Mouse (Mus musculus) MEL (cell line): ENCODE data around the gene Cemip2. TPM values are rescaled to one million over a fixed set of nuclear protein-coding genes. Genes with fewer than 3 reads are reported as not detected.

Source experiments
- DNase-seq: peaks from one replicate; pipeline ENCODE4 v3.0.0; 2011; ENCODE audit warnings: low read depth, low spot score
- H3K27ac ChIP-seq: 2 replicates; pipeline ENCODE4 v1.5.1; 2012; ENCODE audit warnings: low read depth, mild to moderate bottlenecking, control low read depth, low read length, moderate library complexity; ENCODE audit not compliant: control insufficient read depth
- H3K27me3 ChIP-seq, 2 experiments: fragments of 150-350 bp in 1 of 2; sonication (generic) in 1 of 2; 2 replicates each; pipeline ENCODE4 v1.6.1; 2012; ENCODE audit warnings: low read length in 2 of 2, mild to moderate bottlenecking in 2 of 2, improper control_type of control experiment in 1 of 2, moderate library complexity in 1 of 2; ENCODE audit not compliant: insufficient read depth in 2 of 2, control insufficient read depth in 1 of 2
- H3K36me3 ChIP-seq, 2 experiments: 2 replicates each; pipeline ENCODE4 v1.6.1; 2012 to 2014; ENCODE audit warnings: low read length in 2 of 2, improper control_type of control experiment in 1 of 2, inconsistent platforms in 1 of 2, mild to moderate bottlenecking in 1 of 2; ENCODE audit not compliant: insufficient read depth in 2 of 2, control insufficient read depth in 1 of 2
- H3K4me1 ChIP-seq, 2 experiments: fragments of 150-350 bp in 1 of 2; sonication (generic) in 1 of 2; 2 replicates each; pipeline ENCODE4 v1.6.1; 2012; ENCODE audit warnings: low read length in 2 of 2, improper control_type of control experiment in 1 of 2, mild to moderate bottlenecking in 1 of 2; ENCODE audit not compliant: insufficient read depth in 2 of 2, control insufficient read depth in 1 of 2
- H3K4me3 ChIP-seq, 2 experiments: fragments of 150-350 bp in 1 of 2; sonication (generic) in 1 of 2; 2 replicates each; pipeline ENCODE4 v1.5.1; 2012; ENCODE audit warnings: low read depth in 2 of 2, low read length in 2 of 2, mild to moderate bottlenecking in 2 of 2, moderate library complexity in 2 of 2, control low read depth in 1 of 2, improper control_type of control experiment in 1 of 2; ENCODE audit not compliant: control insufficient read depth in 1 of 2, insufficient read depth in 1 of 2
- H3K79me2 ChIP-seq: 2 replicates; pipeline ENCODE4 v1.6.1; 2012; ENCODE audit warnings: mild to moderate bottlenecking, low read length, moderate library complexity; ENCODE audit not compliant: control insufficient read depth, poor library complexity, insufficient read depth
- H3K9ac ChIP-seq: 2 replicates; pipeline ENCODE4 v1.6.1; 2012; ENCODE audit warnings: low read depth, mild to moderate bottlenecking, control low read depth, low read length, moderate library complexity; ENCODE audit not compliant: control insufficient read depth, poor library complexity, severe bottlenecking
- H3K9me3 ChIP-seq: fragments of 150-350 bp; sonication (generic); replicated peaks from 2 replicates; pipeline ENCODE4 v1.6.1; 2012; ENCODE audit warnings: mild to moderate bottlenecking, low read length, improper control_type of control experiment, moderate library complexity; ENCODE audit not compliant: insufficient read depth
- BHLHE40 ChIP-seq: IDR thresholded peaks from 2 replicates; pipeline ENCODE4 v1.6.1; 2012; ENCODE audit warnings: low read depth, mild to moderate bottlenecking, inconsistent platforms, low read length, improper control_type of control experiment, borderline replicate concordance
- CHD2 ChIP-seq: IDR thresholded peaks from 2 replicates; pipeline ENCODE4 v1.6.1; 2011; ENCODE audit warnings: low read length, improper control_type of control experiment
- CTCF ChIP-seq, 3 experiments: IDR thresholded peaks in 2 of 3; conservative IDR thresholded peaks in 1 of 3; 2 replicates each; pipeline ENCODE4 v1.5.1; 2011 to 2012; ENCODE audit warnings: low read length in 3 of 3, low read depth in 2 of 3, mild to moderate bottlenecking in 2 of 3, improper control_type of control experiment in 1 of 3, inconsistent platforms in 1 of 3, mixed read lengths in 1 of 3, moderate library complexity in 1 of 3; ENCODE audit not compliant: control insufficient read depth in 1 of 3, insufficient read depth in 1 of 3, poor library complexity in 1 of 3, severe bottlenecking in 1 of 3
- EP300 ChIP-seq, 2 experiments: IDR thresholded peaks; 2 replicates each; pipeline ENCODE4 v1.6.1; 2011; ENCODE audit warnings: improper control_type of control experiment in 2 of 2, low read length in 2 of 2, low read depth in 1 of 2, mild to moderate bottlenecking in 1 of 2
- HCFC1 ChIP-seq: IDR thresholded peaks from 2 replicates; pipeline ENCODE4 v1.6.1; 2012; ENCODE audit warnings: low read depth, mild to moderate bottlenecking, inconsistent platforms, low read length, improper control_type of control experiment, moderate library complexity
- KAT2A ChIP-seq: conservative IDR thresholded peaks from 2 replicates; pipeline ENCODE4 v1.6.1; 2012; ENCODE audit warnings: low read depth, low read length, improper control_type of control experiment, inconsistent platforms
- MAX ChIP-seq: IDR thresholded peaks from 2 replicates; pipeline ENCODE4 v1.6.1; 2011; ENCODE audit warnings: low read length, improper control_type of control experiment
- MEF2A ChIP-seq: IDR thresholded peaks from 2 replicates; pipeline ENCODE4 v1.6.1; 2014; ENCODE audit warnings: low read depth, mild to moderate bottlenecking, inconsistent platforms, low read length, improper control_type of control experiment; ENCODE audit not compliant: poor library complexity, insufficient replicate concordance, severe bottlenecking; ENCODE audit errors: extremely low read depth
- MYB ChIP-seq: IDR thresholded peaks from 2 replicates; pipeline ENCODE4 v1.6.1; 2011; ENCODE audit warnings: mild to moderate bottlenecking, low read depth, low read length, improper control_type of control experiment
- POLR2A ChIP-seq, 2 experiments: IDR thresholded peaks; 2 replicates each; pipeline ENCODE4 v1.6.1; 2011 to 2012; ENCODE audit warnings: low read length in 2 of 2, mild to moderate bottlenecking in 2 of 2, control low read depth in 1 of 2, improper control_type of control experiment in 1 of 2, low read depth in 1 of 2, moderate library complexity in 1 of 2; ENCODE audit not compliant: control insufficient read depth in 1 of 2, insufficient read depth in 1 of 2, poor library complexity in 1 of 2
- POLR2AphosphoS2 ChIP-seq: IDR thresholded peaks from 2 replicates; pipeline ENCODE4 v1.6.1; 2011; ENCODE audit warnings: low read length, improper control_type of control experiment
- RAD21 ChIP-seq: IDR thresholded peaks from 2 replicates; pipeline ENCODE4 v1.6.1; 2011; ENCODE audit warnings: mild to moderate bottlenecking, low read depth, low read length, improper control_type of control experiment
- RCOR1 ChIP-seq: IDR thresholded peaks from 2 replicates; pipeline ENCODE4 v1.6.1; 2012; ENCODE audit warnings: low read depth, mild to moderate bottlenecking, inconsistent platforms, low read length, improper control_type of control experiment
- SIN3A ChIP-seq: IDR thresholded peaks from 2 replicates; pipeline ENCODE4 v1.6.1; 2012; ENCODE audit warnings: low read length, improper control_type of control experiment, inconsistent platforms
- SMC3 ChIP-seq: IDR thresholded peaks from 2 replicates; pipeline ENCODE4 v1.6.1; 2011; ENCODE audit warnings: low read depth, low read length, improper control_type of control experiment
- USF1 ChIP-seq: IDR thresholded peaks from 2 replicates; pipeline ENCODE4 v1.6.1; 2014; ENCODE audit warnings: low read depth, mild to moderate bottlenecking, inconsistent platforms, low read length, improper control_type of control experiment, moderate library complexity
- ZKSCAN1 ChIP-seq: IDR thresholded peaks from 2 replicates; pipeline ENCODE4 v1.6.1; 2012; ENCODE audit warnings: low read depth, mild to moderate bottlenecking, inconsistent platforms, low read length, improper control_type of control experiment, moderate library complexity
- polyA plus RNA-seq, 2 experiments: library from polyadenylated mRNA; stranded (reverse) in 1 of 2; unstranded in 1 of 2; fragments of >175 nt in 1 of 2; fragments of >200 nt in 1 of 2; gene quantifications; 2 replicates each; pipeline versions ENCODE4 v1.2.1 to v1.2.4; 2012; ENCODE audit warnings: low replicate concordance in 2 of 2, low read depth in 1 of 2; ENCODE audit not compliant: insufficient read length in 2 of 2, insufficient read depth in 1 of 2, missing spikeins in 1 of 2
- total RNA-seq: library from RNA; depleted of rRNA; stranded (reverse); fragments of 300-350 nt; gene quantifications from 2 replicates; pipeline ENCODE4 v1.2.3, GENCODE M21; 2012

Gene Cemip2
- total and polyA plus RNA-seq, 3 experiments, result 5.0 to 5.9 TPM; not detected in 1

DNA sequence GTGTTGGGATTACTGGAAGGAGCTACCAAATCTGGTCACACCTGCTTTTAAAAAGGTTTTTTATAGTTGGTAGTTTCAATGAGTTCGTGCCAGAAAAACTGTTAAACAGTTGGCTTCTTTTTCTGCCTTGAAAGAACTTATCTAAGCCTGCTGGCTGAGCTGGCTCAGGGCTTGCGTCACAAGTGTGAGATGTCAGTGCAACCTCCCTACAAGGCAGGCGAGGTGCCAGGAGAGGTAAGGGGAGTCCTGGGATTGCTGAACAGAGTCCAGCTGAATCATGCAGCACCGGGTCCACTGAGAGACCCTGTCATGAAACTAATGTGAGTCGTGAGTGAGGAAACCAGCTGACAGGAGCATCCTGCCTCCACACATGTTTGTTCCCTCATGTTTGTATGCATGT, 41.4 kb downstream of the Cemip2 start:
- Histone ChIP-seq H3K9me3 (no peaks in the 10 kb centered on the region), H3K36me3 (no peaks in the 10 kb centered on the region)

DNA sequence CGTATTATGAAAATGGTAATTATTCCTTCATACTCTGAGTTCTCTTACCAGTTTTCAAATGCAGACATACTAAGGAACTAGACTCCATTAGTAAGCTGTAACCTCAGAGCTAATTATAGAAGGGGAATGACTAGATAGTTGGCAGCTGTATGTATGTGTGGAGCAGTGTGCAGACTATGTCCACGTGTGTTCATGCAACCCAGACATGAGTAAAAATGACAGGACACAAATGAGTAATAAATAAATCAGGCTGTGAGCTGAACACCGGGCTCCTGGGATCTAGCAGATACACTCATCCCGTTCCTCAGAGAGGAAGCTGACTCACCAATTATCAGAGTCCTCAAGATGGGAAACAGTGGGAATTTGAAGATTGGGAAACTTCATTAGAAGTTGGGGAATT, 42.0 kb downstream of the Cemip2 start:
- H3K27ac ChIP-seq, result no peak overlapping the region
- H3K4me3 ChIP-seq, result no peak overlapping the region
- no peaks in the 10 kb centered on the region for H3K9me3 ChIP-seq
- DNase-seq, result no peak
- no peaks in the 10 kb centered on the region for H3K36me3 ChIP-seq
- H3K79me2 ChIP-seq, result no peaks in the 10 kb centered on the region
- TF ChIP-seq KAT2A, result no peak
- no peak for TF ChIP-seq SMC3
- TF ChIP-seq POLR2A (IDR thresholded peaks at IDR 0.05; ENCODE audit: control insufficient read depth in 1 of 2, insufficient read depth in 1 of 2, low read depth in 1 of 2, low read length in 2 of 2, poor library complexity in 1 of 2), result no peak
- no peak for TF ChIP-seq SIN3A
- no peak for TF ChIP-seq CHD2
- TF ChIP-seq MAX, result no peak
- TF ChIP-seq MEF2A, result no peak
- no peak for TF ChIP-seq RCOR1
- no peak for TF ChIP-seq USF1
- TF ChIP-seq HCFC1, result no peak
- no peak for TF ChIP-seq BHLHE40
- TF ChIP-seq ZKSCAN1, result no peak
- no peak for TF ChIP-seq RAD21
- TF ChIP-seq POLR2AphosphoS2, result no peak
- no peak for TF ChIP-seq MYB
- H3K27me3 ChIP-seq, result no peaks in the 10 kb centered on the region
- no peaks in the 10 kb centered on the region for H3K4me1 ChIP-seq
- no peak overlapping the region for H3K9ac ChIP-seq

More for the DNA sequence above, 41.4 kb downstream of the Cemip2 start:
- Histone ChIP-seq H3K4me3 (no peak overlapping the region), H3K9ac (no peak overlapping the region), H3K27me3 (no peaks in the 10 kb centered on the region), H3K4me1 (no peaks in the 10 kb centered on the region), H3K79me2 (no peaks in the 10 kb centered on the region), H3K27ac (no peak overlapping the region)
- no peak for TF ChIP-seq RAD21
- no peak for TF ChIP-seq CTCF (IDR thresholded peaks at IDR 0.05 in 2 of 3, conservative IDR thresholded peaks at IDR 0.05 in 1 of 3; ENCODE audit: control insufficient read depth in 1 of 3, insufficient read depth in 1 of 3, low read depth in 2 of 3, low read length in 3 of 3, poor library complexity in 1 of 3, severe bottlenecking in 1 of 3)
- no peak for DNase-seq

DNA sequence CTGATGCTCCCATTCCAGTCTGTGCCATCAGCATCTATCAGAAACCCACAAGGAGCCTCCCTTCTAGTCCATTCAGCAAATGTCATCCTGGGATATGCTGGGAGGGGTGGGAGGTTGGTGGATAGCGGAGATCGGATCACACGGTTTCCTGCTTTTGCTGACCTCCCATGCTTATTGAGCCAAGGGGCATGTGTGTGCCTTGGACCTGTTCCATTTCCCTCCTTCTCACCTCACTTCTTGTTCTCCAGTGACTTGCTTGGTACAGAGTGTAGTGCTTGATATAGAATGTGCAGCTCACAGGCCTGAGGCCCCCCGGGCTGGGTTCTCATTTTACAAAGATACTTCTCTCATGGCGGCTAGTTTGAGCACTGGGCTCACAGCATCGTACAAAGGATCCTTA, 43.7 kb downstream of the Cemip2 start:
- no peak for DNase-seq
- H3K9ac ChIP-seq, result no peak overlapping the region
- H3K27me3 ChIP-seq, result no peaks in the 10 kb centered on the region
- H3K79me2 ChIP-seq, result no peaks in the 10 kb centered on the region
- no peaks in the 10 kb centered on the region for H3K9me3 ChIP-seq
- H3K27ac ChIP-seq, result no peak overlapping the region
- no peaks in the 10 kb centered on the region for H3K36me3 ChIP-seq
- no peak overlapping the region for H3K4me3 ChIP-seq
- TF ChIP-seq EP300 (IDR thresholded peaks at IDR 0.05; ENCODE audit: low read depth in 1 of 2, low read length in 2 of 2) (no peak), SMC3 (no peak), USF1 (no peak), SIN3A (no peak)
- H3K4me1 ChIP-seq, result no peaks in the 10 kb centered on the region
